Mouse (Mus musculus) layer of hippocampus, adult 9-10 months (tissue): ENCODE results near the gene Gm10097.

Experiments
- DNase-seq: peaks from one replicate; pipeline ENCODE4 v3.0.0; 2022; ENCODE audit warnings: low spot score

Gm10097 gene

DNA sequence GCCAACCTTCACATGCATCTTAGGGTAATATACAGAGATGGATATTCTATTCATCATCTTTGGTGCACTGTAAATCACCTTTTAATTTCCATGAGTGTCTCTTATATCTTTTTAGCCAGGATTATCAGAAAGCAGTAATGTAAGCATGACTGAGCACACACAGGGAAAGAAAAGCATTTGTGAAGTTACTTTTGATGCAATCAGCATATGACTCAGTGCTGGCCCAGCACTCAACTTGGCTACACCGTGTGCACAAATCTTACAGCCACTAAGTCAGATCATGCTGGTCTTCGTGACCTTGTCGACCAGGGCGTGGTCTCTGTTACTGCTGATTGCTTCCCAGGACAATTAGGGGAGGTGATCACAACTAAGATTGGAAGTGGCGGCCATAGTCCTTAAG, 16.8 kb downstream of the Gm10097 start:
- DNase-seq, result no peak

GRCm38 (mm10) chr10:5086329-5086728, 17.3 kb downstream of the Gm10097 start:
- no peak for DNase-seq

- no peak for DNase-seq
Observed at GRCm38 (mm10) chr10:5087336-5087735, 18.3 kb downstream of the Gm10097 start.

GRCm38 (mm10) chr10:5089133-5089532, 20.1 kb downstream of the Gm10097 start:
- DNase-seq, result no peak

DNA sequence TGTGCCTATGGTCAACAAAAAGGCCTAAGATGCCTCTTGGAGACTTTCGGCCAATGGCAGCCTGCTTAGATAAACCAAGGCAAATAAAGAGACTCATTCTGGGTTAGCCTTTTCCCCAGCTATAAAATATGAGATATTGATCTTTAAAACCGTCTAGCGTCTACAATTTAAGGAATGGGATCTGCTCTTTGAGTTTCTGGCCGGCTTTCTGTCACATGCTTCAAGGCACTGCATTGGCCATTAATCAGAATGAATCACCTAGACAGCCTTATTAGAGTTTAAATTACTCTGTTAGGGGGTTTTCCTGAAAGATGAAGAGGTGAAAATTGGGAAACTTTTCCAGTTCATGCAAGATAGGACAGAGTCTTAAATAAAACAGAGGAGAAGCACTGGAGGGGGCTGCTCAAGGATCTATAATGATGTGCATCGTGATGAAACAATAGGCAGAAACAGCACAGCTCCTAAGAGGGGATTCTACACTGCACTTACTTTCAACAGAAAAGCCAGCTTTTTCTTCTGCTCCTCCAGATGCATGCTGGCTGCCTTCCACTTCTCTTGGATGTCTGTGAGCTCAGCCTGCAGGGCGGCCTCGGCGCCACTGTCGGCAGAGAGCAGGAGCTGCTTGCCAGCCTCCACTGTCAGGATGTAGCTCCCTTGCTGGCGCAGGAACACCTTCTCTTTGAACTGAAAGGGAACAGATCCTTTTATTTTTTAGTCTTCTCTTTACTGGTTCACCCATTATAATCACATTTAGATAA, 28.2 kb downstream of the Gm10097 start:
- no peak for DNase-seq

DNA sequence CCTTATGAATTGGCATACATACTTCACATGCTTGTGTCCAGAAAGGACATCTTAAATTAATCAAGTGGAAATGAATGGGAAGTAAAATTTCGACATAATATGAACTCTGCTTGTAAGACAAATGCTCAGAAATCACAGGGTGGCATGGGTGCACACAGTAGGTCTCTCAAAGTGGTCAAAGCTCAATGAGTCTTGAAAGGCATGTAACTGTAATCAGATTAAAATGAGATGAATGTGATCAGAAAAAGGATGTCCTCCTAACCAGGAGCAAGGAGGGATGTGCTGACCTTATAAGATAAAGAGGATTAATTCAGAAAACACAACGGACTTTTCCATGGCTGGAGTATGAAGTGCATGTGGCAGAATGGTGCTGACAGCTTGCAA, 28.8 kb downstream of the Gm10097 start:
- no peak for DNase-seq

GRCm38 (mm10) chr10:5110773-5111172, 41.8 kb downstream of the Gm10097 start:
- no peak for DNase-seq

- no peak for DNase-seq
Observed at GRCm38 (mm10) chr10:5116155-5116554, 47.2 kb downstream of the Gm10097 start.

- no peak for DNase-seq
Observed at GRCm38 (mm10) chr10:5116720-5117119, 47.7 kb downstream of the Gm10097 start.
